Mouse (Mus musculus): ENCODE results near the gene Gmip.

DNA sequence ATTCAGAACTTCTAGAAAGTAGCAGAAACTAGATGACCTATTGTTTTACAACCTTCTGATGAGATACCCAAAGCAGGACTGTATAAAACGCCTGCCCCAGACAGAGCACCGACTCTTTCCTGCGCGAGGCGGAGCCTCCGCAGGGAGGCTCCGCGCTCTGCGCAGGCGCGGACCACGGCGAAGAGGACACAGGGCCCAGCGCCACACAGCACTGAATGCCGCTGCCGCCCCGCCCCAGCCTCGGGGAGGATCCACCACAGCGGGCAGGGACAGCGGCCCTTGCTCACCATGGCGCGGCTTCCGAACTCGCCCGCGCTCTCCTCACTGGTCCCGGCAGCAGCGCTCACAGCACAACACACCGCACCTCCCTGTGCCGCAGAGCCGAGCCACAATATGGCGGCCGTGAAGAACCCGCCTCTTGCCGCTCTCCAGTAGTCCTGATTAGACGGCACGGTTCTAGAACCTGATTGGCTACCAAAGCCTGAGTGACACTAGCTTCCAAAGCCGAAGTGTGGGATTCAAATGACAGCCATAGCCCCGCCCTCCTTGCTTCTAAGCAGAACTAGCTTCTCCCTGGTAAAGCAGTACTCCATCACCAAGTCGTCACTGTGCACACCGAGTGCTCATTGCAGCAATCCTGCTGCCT is 33.9 kb upstream of the Gmip start, which contains the start of gene Gm20422:
- TF ChIP-seq CTCF (IDR thresholded peaks at IDR 0.05; ENCODE audit: extremely low read depth, insufficient read length, insufficient replicate concordance, low read depth, low read length) (no peak), POLR2A (IDR thresholded peaks at IDR 0.05; ENCODE audit: low read depth, low read length) (peak; percentile 73)
